Mouse (Mus musculus) kidney, adult 2 months (tissue): Measurements from ENCODE around the gene Rad51b.

ENCODE experiments used
- CTCF ChIP-seq: fragments of 200-500 bp; conservative IDR thresholded peaks from 2 replicates; pipeline ENCODE4 v1.5.1; 2011; ENCODE audit warnings: low read depth, mild to moderate bottlenecking, control low read depth, low read length, moderate library complexity, mixed read lengths; ENCODE audit not compliant: insufficient read depth, insufficient read length
- POLR2A ChIP-seq: fragments of 200-500 bp; IDR thresholded peaks from one replicate; pipeline ENCODE4 v1.6.1; 2011; ENCODE audit warnings: low read depth, low read length, control low read depth

DNA sequence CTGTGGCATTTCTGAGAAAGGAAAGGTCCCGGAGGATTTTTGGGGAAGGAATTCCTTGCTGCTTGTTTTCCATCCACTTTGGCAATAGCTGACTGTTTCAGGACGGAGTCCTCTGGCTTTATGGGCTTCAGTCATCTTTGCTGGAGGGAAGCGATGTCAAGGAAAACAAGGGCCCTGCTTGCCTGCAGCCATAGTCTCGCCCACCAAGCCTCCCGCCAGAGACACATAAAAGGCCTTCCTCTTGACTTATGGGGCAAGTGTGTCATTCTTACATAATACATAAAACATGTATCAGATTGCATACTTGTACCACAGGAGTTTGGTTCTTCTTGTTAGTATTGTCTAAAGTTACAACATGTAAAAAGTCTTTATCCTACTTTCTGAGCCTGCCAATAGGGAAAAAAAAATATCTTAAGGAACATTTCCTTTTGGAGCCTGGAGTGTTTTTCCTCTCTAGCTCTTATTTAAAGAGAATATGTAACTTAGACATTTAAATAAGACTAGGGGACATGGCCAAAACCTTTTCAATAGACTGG lies 49.2 kb downstream of the Rad51b start:
- no peak for TF ChIP-seq CTCF
- TF ChIP-seq POLR2A: no peak
